Mouse (Mus musculus) neural tube, embryonic 10.5 days (tissue): ENCODE data around the gene Ppp1r35.
A peak's percentile ranks its signal among the peaks of the same experiment; 100 is the strongest.

Source experiments
- DNase-seq: peaks from one replicate; pipeline ENCODE4 v3.0.0-alpha.2; 2017; ENCODE audit warnings: low spot score; ENCODE audit errors: extremely low spot score

Gene Ppp1r35

DNA sequence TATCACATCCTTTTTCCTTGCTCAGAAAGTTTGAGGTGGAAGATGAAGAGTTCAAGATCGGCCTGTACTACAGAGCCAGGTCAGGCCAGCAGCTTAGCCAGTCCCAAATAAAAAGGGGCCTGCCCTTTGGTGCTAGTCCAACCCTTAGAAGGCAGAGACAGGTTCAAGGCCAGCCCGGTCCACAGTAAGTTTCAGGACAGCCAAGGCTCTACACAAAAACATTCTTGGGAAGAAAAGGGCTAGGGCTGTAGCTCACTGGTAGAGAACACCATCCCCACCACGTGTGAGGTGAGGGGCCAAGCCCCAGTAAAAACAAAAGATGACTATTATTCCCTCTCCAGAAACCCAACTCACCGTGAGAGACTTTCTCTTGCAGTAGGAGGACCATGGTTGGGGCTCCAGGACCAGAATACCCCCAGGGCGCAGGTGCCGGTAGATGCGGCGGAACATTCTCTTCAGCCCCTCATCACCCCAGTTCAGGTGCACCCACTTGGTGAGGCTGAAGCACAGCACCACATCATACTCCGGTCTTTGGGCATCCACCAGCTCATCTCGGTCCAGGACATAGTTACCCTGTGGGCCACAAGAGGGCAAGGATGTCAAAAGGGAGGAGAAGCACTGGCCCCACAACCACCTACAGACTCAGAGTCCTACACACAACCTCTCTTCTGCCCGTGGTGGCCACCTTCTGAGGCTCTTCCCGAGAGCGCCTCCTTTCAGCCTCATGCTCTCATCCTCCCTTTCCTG lies 4.3 kb downstream of the Ppp1r35 start:
- no peak for DNase-seq

DNA sequence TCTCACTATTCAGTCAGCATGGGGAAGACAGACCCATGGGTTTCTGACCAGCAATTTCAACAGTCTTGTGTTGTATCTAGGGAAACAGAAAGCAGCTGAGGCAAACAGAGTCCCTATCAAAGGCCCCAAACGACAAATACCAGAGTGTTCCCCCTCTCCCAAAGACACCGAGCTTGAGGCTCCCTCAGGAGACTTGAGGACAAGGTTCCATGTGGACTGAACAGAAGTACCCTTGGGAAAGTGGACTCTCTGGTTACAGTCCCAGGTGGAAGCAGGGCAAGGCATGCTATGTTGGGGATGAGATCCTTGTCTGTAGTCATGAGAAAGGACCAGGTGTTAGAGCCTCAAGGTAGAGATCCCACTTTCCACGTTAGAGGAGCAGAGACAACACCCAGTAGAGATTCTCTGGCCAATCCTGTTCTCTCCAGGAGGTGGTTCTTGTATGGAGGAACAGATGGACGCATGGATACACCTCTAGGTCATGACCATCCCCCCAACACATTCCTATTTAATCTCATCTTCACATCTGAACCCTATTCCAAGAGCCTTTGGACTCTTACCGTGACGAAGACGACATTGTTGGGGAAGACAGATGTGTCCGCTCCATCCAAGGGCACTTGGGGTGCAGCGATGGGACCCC lies 5.4 kb downstream of the Ppp1r35 start:
- no peak for DNase-seq

- DNase-seq: no peak
Observed at GRCm38 (mm10) chr5:137784546-137784945, 5.9 kb downstream of the Ppp1r35 start.

DNA sequence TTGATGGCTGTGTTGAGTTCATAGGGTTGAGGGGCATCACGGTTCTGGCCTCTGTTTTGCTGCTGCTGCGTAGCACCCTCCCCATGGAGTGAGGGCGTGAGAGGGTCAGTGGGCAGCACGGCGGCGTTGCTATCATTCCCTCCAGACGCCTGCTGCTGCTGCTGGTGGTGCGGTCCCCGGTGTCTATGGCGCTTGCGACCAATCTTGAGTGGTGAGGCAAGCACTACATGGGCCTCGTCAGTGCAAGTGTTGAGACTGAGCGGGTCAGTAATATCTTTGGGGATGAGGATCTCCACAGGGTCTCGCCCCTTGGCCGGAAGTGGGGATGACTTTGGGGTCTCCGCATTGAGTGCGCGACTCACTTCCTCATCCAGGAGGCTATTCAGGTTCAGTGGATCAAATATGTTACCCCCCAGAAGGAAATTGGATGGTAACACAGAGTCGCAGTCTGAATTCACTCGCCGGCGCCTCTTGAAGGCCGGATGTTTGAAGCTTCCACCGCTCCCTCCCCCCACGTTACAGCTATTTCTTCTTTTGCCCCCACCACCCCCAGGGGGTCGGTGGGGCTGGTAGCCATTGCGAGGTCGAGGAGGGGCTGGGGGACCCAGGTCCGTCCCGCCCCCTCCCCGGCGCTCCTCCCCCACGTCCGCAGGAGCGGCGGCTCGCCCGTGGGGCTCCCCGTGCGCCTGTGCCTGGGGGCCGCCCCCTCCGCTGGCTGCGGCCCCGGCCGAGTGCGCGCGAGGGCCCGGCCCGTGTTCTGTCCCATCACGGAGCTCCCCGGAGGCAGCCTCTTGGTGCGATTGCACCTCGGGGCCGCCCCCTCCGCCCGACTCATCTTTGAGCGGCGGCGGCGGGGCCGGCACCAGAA lies 6.7 kb downstream of the Ppp1r35 start:
- DNase-seq: peak; percentile 35

DNA sequence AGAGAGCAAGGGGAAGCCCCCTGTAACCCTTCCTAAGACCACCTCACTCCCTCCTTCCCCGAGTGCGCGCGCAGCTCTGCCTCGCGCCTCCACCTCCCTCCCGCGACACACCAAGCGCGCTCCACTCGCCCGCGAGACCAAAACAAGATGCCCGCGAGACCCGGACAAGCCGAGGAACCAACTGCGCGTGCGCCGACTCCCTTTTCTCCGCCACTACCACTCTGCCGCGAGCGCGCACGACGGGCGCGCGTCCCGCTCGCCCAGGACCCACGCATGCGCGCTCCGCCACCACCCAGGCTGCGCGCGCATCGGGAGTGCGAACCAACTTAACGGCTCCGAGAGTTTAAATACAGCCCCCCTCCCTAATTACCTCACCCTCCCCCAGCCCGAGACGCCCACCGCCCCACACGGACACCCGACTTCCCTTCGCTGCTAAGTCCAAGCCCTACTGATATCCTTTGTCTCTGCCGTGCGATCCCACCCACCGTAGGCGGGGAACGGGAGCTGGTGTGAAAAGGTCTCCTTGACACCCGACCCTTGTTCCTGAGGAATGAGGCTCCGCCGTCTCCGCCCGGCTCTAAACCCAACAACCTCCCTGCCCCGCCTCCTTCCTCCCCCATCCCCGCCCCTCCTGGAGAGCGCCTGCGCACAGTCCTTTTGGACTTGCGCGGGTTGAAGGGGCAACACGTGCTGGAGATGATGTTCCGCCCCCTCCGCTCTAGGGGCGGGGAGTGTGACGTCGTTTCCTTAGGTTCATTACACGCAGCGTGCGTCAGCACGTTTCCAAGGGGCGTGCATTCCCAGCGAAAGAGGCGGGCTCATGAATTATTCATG lies 7.7 kb downstream of the Ppp1r35 start:
- DNase-seq: peak; percentile 99

- DNase-seq: peak; percentile 96
Observed at GRCm38 (mm10) chr5:137787151-137787928, 8.7 kb downstream of the Ppp1r35 start, which contains the start of the genes Mepce and Zcwpw1. TSS of gene Mepce (minus strand) at chr5:137787655. TSS of gene Zcwpw1 (plus strand) at chr5:137787798.

DNA sequence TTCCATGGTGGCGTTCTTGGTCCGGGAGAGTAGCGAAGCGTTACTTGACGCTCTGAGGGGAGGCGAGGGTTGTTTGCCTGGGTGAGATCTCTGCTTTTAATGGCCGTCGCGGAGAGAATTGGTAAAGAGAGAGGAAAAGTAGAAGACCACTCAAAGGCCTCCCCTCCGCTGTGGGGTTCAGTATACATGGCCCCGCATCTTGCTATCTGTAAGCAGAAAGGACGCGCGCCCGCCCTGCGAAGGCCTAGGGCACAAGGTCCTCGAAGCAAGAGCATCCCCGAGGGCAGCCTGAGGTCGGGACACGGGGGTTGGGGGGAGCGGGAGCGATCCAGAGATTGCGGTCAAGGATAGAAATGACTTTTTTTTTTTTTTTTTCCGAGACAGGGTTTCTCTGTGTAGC lies 9.5 kb downstream of the Ppp1r35 start:
- DNase-seq: no peak

DNA sequence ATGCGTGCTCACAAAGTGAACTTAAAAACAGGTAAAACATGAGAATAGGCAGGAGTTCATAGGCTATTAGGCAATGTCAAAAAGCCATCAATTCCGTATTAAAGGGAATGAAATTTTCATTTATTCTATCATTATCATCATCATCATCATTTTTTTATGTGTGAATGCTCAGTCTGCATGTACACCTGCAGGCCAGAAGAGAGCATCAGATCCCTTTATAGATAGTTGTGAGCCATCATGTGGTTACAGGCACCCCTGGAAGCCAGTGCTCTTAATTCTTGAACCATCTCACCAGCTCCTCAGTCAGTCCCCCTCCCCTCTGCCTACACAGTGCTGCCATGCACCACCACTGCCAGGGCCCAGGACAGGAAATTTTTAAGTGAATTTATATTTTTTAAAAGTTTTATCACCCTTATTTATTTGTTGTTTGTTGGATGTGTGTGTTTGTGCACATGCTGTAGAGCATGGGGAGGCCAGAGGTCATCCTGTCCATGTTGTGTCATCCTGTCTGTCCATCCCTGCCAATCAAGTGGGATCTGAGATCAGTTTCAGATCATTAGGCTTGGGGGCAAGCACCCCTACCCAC lies 10.4 kb downstream of the Ppp1r35 start:
- no peak for DNase-seq

DNA sequence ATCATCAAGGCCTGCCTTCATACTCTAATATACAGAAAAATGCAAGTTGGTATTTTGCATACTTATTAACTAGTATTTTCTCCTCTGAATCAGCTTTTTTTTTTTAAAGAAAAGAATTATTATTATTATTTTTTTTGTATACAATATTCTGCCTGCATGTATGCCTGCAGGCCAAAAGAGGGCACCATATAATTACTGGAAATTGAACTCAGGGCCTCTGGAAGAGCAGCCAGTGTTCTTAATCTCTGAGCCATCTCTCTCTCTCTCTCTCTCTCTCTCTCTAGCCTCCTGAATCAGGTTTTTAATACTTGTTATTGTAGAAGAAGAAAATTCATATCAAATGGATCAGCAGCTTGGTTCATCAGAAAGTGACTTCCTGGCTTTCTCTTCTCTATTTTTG lies 12.9 kb downstream of the Ppp1r35 start:
- no peak for DNase-seq

DNA sequence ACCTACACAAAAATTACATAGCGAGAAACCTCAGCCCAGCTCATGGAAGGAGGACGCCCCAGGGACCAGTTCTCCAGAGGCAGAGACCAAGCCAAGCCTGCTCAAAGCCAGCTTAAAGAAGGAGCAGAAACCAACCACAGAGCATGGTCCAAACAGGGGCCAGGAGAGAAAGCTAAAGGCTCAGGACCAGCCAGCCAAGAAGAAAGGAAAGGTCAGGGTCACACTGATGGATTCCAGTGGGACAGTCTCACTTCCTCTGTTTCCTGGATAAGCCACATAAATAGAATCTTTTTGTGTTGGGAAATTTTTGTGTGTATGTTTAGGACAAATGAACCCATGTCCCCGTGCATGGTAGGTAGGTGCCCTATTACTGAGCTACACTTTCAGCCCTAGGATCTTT lies 18.0 kb downstream of the Ppp1r35 start:
- no peak for DNase-seq

DNA sequence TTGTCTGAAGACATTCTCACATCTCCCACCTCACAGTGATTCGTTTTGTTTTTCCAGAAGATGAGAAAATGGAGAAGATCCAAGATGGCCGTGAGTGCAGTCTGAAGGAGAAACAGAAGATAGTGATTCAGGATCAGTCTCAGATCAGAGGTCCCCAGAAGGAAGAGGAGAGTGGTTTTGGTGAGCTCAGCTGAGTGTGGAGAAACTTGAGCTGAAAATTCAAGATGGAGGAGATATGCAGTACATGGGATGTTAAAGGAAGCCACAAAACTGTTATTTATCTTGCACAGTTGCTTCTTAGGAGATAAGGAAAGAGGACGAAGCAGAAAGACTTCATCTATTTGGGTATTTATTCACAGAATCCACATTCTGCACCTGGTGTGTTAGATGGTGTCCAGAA lies 22.3 kb downstream of the Ppp1r35 start:
- no peak for DNase-seq

DNA sequence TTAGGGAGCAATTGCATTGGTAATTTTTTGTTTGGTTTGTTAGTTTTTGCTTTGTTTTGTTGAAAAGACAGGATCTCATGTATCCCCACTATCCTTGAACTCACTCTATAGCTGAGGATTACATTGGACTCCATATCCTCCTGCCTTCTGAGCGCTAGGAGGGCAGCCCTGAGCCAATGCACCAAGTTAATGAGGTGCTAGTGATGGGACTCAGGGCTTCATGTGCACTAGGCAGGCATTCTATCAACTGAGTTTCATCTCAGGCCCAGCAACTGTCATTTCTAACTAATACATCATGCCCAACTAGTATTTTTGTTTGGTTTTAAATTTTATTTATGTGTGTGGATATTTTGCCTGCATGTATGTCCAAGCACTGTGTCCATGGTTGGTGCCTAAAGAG lies 27.5 kb downstream of the Ppp1r35 start:
- DNase-seq: no peak

GRCm38 (mm10) chr5:137808316-137808715 lies 29.7 kb downstream of the Ppp1r35 start:
- DNase-seq: no peak

- no peak for DNase-seq
Observed at GRCm38 (mm10) chr5:137817466-137818222, 39.0 kb downstream of the Ppp1r35 start.

GRCm38 (mm10) chr5:137822126-137822525 lies 43.5 kb downstream of the Ppp1r35 start:
- DNase-seq: no peak

DNA sequence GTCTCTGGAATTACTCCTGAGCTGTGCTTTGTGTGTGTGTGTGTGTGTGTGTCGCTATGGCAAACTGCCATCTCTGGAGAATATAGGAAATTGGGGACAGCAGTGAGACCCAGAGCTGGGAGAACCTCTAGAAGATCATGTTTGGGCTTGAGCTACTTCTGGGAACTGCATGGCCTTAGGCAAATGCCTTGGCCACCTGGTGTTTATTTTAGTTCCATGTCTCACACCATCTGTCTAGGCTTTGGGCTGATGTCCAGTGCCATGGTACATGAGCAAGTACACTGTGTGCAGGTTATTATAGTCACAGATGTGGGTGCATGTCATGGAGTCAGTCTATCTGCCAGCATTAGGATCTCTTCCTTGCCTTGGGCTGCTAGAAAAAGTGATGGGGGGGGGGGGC lies 44.0 kb downstream of the Ppp1r35 start:
- no peak for DNase-seq

GRCm38 (mm10) chr5:137823455-137824045 lies 44.9 kb downstream of the Ppp1r35 start:
- no peak for DNase-seq

DNA sequence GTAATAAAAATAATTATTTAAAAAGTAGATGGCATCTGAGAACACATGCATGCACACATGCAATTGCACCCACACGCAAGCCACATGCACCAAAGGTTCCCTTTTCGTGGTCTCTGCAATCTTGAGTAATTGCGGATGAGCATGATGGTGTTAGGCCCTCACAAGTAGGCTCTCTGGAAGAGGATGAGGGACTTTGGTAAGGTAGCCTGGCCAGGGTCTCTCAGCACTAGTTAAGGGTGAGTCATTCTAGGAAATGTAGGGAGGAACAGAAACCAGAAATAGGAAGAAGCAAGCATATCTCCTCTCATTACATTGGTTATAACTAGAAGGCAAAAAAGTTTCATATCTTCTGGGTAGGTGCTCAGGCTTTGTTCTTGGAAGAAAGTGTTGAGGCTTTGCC lies 46.4 kb downstream of the Ppp1r35 start:
- DNase-seq: no peak

DNA sequence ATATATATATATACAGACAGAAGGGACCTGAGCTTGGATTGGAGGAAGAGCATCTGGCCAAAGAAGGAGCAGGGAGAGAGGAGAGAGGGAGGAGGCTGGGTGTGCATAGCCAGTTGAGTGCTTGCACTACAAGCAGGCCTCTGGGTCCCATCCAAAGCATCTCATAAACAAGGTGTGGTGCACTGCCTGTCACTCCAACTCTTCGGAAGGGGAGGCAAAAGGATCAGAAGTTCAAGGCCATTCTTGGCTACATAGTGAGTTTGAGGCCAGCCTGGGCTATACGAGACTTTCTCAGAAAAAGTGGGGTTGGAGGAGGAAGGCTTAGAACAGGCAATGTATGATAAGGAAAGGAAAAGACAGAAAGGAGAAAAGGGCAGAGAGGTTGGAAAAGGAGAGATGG lies 47.3 kb downstream of the Ppp1r35 start:
- no peak for DNase-seq
